Mouse (Mus musculus): ENCODE results near the gene Crhr1. TPM values are rescaled to one million over a fixed set of nuclear protein-coding genes. Genes with fewer than 3 reads are reported as not detected.

Gene Crhr1
- not detected for total RNA-seq (2023)

DNA sequence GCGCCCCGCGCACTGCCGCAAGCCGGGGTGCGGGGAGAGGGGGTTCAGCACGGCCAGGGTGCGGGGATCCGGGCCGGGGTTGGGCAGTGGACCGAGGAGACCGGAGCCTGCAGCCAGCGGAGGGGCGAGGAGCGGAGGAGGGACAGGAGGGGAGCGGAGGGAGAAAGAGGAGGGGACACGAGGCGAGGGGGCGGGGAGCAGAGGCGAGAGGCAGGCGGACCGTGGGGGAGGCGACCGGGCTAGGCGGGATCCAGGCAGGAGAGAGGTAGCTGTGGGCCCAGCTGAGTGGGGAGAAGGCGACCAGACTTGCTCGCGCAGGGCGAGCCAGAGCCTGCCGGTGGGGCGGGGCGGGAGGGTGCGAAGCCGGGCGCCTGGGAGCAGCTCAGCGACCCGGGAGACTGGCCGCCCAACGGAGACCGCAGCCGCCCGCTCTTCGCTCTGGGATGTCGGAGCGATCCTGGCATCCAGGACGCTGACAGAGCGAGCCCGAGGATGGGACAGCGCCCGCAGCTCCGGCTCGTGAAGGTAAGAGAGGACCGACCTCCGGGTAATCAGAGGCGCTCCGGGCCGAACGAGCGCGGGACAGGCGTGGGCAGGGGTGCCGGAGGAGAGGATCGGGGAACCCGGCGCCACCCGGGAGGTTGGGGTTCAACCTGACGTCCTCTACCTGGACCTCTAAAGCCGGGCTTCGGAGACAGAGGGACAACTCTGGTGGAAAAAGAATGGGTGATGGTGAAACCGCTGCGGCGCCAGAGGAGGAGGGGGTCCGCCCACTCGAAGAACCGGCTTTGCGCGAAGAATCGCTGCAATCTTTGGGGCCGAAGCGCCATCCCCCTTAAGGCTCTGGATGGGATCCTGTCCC lies at the start of gene Crhr1:
Gene Crhr1, plus strand, starts transcription at position 276 of the 862 bp plus-strand sequence.

DNA sequence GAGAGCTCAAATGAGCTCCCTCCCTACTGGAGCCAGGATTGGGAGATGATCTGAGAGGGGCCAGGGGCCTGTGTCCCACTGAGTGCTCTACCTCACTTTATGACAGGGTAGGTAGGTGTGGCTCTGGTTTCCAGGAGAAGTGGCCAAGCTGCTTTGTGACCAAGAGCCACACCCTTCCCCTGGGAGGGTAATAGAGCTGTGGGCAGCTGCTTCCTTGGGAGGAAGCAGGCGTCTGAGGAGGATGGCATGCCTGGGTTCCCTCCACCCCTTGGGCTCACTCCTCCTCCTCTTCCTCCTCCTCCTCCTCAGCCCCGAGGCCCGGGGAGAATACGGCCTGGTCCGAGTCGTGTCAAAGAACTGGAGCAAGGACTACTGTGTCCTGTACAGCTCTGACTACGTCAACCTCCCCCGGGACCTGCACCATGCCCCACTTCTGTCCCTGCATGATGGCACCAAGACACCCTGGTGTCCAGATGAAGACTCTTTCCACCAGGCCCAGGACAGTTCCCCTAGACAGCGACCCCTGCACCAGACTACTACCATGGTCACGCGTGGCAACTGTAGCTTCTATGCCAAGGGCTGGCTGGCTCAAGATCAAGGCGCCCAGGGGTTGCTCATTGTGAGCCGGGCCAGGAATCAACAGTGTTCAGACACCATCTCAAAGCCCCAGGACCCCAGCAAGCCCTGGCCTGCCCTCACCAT lies 53.6 kb downstream of the Crhr1 start, which contains the start of gene Sppl2c:
Gene Sppl2c, plus strand, starts transcription at position 193 of the 702 bp plus-strand sequence.

Other genes starting within 250 kb of the Crhr1 start
- 100 to 1,000 TPM; 138 to 175 TPM for gene Nsf, start 178.8 kb upstream of the Crhr1 start, total RNA-seq (2023)
- gene Arf2, start 166.1 kb upstream of the Crhr1 start, total RNA-seq (2023) = 10 to 100 TPM; 21.4 to 22.4 TPM
- not detected for gene Sppl2c, start 53.5 kb downstream of the Crhr1 start, total RNA-seq (2023)
- not detected for gene Mapt, start 98.5 kb downstream of the Crhr1 start, total RNA-seq (2023)